Mouse (Mus musculus) urinary bladder, adult 18-20 months (tissue): ENCODE results near the gene Srrd.

Experiments used
- DNase-seq, 2 experiments: peaks; one replicate each; pipeline ENCODE4 v3.0.0; 2022; ENCODE audit warnings: low spot score in 2 of 2, mixed read lengths in 2 of 2

The Srrd gene

DNA sequence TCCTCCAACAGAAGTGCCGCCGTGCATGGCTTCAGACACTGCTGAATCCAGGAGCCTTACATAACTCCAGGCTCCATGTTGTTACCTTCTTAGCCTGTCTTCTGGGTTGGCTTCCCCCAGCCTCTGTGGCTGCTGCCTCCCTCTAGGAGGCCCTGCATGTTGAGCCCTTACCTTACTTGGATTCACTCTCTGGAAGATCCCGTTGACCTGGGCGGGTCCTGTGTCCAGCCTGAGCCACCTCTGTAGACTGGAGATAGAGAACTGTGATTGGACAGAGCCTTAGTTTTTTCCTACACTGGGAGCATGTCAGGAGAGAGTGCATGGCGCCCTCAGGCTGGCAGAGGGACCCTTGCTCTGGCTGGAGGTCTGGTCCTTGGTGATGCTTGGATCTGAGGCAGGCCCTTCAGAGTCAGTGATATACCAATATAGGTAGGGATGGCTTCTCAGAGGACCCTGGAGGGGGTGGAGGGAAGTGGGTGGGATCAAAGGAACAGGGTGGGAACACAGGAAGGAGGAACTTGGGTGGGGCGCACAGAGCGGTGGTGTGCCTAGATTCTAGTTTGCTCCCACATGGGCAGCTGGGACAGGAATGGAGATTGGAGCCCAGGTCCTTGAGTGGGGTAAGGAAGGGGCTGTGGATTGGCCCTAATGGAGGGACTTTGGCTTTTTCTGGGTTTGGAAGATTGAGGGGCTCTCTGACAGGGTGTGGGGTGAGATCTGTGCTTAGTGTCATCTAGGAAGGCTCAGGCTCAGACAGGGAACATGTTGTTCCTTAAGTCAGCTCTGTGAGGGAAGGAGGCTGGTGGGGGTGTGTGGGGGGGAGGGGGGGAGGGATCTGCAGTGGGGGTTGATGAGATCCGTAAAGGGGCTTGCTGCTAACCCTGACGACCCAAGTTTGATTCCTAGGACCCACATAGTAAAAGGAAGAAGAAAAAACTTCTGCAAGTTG lies 54.4 kb downstream of the Srrd start:
- no peak for DNase-seq

DNA sequence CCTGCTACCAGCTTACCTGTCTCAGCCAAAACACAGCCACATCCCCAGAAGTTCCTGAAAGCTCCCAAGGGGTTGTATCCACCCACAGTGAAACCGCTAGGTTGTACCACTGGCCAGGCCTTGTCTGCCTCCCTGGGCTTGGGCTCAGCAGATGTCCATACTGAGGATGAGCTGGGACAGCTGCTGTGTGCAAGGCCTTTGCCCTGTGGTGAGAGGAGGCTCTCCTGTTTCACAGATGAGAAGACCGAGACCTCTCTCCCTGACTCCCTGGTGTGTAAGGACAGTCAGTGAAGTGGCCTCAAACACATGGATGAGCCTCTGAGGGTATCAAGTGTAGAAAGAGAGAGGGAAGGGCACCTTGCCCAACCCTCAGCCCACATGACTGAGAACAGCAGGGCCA lies 55.2 kb downstream of the Srrd start:
- DNase-seq: no peak
